Mouse (Mus musculus): Measurements from ENCODE around the gene Gpr25.

Gpr25 gene

DNA sequence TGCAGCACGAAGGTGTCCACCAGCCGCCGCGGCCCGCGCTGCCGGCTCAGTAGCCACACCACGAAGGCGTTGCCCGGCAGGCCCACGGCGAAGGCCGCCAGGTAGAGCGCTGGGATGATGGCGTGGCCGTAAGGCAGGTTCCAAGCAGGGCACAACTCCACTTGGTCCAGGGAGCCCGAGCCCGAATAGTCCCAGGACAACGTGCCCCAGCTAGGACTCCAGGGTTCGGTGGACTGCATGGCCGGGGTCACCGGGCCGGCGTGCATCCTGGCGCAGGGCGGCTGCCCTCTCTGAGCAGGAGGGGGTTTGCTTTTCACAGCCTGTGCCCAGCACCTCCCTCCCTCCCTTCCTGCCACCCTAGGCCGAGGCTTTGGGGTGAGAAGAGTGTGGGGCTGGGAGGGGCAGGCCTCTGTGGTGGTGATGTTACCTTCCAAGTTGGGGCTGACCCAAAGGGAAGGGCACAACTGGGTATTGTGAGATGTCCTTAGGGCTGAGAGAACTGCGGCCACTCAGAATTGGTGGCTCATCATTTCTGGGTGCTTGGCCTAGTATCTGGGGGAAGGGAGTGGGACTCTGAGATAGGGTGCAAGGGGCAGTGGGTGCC lies at the start of gene Gpr25:
TSS of gene Gpr25 (minus strand) at position 239 of the 604 bp plus-strand sequence.
- DNase-seq (ENCODE audit: low read depth, low spot score), result no peak

DNA sequence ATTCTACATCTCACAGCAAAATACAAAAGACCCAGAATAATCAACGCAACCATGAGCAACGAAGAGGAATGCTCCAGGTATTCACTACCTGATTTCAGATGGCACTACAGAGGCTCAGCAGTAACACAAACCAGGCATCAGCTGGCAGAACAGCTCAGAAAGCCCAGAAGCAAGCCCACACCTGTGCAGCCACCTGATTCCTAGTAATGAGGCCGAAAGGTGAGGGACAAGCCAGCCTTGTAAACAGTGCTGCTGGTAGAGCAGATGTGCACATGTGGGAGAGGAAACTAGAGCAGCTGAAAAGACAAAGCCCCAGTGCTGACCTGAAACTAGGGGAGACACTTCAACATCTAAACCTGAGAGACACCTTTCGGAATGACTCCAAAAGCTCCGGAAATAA lies 48.5 kb upstream of the Gpr25 start:
- no peak for DNase-seq (ENCODE audit: low read depth, low spot score)

DNA sequence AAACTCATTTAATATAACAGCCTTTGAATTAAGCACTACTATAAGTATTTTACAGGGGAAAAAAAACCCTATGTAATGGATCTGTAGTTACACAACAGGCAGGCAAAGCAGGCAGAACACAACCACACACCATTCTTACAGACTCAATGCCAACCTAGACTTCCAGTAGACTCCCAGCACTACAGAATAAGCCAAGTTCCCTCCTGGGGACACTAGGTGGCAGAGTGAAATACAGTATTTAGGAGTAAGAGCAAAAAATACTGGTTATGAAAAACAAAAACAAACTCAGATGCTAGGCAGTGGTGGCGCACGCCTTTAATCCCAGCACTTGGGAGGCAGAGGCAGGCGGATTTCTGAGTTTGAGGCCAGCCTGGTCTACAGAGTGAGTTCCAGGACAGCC lies 45.8 kb upstream of the Gpr25 start:
- DNase-seq (ENCODE audit: low read depth, low spot score), result peak; percentile 45

DNA sequence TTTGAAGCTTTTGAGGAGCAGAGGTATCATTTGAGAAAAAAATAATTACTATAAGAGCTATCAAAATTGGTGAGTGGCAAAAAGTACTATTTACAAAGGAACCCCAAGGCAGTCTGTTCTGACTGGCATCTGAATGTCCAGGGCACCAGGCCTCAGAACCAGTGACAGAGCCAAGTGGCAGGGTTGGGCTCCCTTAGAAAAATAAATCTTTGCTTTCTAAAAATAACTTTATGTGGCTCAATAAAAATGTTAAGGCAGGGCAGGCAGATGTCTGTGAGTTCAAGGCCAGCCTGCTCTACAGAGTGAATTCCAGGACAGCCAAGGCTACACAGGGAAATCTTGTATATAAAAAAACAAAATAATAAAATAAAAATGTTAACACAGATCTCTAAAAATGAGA lies 33.3 kb upstream of the Gpr25 start:
- DNase-seq (ENCODE audit: low read depth, low spot score), result no peak

DNA sequence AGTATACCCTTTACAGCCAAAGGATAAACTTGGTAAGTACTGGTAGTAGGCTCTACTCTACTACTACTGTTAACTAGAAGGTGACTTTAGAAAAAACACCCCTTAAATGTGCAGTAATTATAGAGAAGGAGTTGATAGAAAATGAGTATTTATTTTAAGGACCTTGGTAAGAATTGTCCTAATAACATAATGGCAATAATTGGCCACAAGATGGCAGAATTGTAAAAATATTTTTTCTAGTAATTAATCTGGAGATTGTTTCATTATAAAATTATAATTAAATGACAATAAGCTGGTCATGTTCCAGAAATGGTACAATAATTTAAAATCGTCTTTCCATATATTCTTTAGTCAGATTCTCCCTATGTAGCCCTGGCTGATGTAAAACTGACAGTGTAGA lies 29.1 kb upstream of the Gpr25 start:
- DNase-seq (ENCODE audit: low read depth, low spot score), result no peak

DNA sequence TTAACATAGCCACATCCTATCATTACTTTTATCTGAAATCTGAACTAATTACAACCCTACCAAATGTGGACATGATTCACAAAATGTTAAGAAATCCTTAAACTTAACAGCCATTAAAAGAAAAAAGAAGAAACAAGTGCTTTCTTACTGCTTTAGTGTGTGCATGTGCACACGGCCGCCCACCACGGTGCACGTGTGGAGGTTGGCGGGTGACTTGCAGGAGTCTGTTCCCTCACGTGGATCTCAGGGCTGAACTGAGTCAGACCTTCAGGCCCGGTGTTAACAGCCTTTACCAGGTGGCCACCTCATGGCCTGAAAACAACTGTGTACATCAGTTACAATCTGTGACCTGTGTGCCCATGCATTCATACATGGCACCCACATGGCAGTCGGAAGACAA lies 16.7 kb upstream of the Gpr25 start:
- no peak for DNase-seq (ENCODE audit: low read depth, low spot score)

DNA sequence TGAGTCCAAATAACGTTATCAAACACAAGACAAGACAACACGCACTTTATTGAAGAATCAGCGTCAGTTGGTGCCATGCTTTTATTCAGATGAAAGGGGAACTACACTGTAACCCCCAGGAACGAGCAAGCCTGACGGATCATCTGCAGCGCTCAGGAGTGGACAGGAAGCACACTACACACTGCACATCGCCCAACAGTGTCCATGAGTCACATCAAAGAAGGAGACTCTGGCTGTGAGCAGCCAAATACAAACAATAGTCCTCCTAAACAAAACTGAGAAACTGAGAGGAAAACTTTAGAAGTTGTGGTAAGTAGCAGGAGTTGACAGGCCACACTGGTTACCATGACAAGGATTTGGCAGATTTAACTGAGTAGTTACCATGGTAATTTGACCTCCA lies 7.6 kb upstream of the Gpr25 start:
- no peak for DNase-seq (ENCODE audit: low read depth, low spot score)

DNA sequence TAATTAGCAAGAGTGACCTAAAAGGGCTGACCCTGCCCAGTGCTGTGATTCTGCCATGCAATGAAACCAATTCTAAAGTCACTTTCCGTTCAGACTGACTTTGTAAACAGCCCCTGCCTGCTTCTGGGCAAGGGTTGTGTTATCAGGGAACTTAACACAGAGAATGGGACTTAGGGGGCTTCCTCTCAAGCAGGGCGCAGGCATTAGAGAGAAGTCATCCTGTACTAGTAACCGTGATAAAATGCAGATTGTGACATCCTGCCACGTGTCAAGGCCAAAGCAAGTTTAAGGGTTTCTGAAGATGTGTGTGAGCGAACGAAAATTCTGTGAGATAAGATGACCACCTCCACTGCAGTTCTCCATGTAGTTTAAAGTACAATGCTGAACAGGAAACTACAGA lies 5.5 kb upstream of the Gpr25 start:
- DNase-seq (ENCODE audit: low read depth, low spot score), result no peak

DNA sequence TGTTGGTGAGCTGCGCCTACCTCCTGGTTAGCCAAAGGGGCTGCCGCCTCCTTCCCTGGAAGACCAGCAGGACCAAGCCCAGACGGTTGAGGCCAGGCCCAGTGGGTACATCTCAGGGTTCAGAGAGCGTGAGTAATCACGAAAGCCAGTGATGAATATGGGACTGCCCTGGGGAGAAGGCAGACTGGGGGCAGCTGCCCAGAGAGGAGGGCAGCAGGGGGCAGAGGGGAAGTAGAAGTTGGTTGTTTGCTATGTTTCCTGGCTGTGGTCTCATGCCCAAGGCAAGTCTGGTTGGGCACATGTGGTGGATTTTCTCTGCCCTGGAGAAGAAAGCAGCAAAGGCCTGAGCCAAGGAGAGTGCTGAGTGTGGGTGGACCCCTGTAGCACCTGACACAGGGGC lies 2.7 kb upstream of the Gpr25 start:
- no peak for DNase-seq (ENCODE audit: low read depth, low spot score)

DNA sequence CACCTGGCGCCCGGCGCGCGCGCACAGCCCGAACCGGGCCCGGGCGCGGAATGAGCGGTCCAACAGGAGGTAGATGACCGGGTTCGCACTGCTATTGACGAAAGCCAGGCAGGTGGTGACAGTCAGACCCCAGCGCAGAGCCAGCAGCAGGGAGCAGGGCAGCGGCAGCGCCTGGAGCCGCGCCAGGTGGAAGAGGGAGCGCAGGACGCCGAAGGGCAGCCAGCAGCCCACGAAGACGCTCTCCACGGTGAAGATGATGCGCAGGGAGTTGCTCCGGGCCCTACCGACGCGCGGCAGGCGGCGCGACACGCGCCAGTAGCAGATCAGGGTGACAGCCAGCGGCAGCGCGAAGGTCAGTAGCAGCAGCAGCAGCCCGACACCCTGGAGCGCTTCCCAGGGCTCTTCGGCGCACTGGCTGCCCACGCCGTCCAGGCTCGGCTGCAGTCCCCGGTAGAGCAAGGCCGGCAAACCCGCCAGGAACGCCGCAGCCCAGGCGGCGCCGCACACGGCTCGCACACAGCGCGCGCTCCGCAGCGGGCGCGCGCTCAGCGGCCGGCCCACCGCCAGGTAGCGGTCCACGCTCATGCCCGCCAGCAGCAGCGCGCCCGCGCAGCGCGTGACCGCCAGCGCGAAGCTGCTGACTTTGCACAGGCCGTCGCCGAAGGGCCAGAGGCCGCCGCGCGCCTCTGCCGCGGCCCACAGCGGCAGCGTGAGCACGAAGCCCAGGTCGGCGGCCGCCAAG lies 609 bp downstream of the Gpr25 start:
- no peak for DNase-seq (ENCODE audit: low read depth, low spot score)

DNA sequence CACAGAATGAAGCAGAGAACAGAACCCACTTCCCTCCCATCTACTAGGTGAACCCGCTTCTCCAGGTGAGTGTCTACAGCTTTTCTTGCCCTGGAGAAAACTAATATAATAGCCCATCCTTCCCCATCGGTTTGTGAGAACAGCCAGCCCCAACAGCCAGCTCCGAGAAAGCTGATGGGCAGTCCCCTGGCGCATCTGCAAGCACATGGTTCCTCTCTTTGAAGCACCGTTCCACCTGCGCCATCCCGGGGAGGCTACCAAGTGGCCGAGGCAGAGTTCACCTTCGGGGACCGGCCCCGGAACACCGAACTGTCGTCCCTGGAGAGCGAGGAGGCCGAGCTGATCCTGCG lies 1.2 kb downstream of the Gpr25 start:
- no peak for DNase-seq (ENCODE audit: low read depth, low spot score)

DNA sequence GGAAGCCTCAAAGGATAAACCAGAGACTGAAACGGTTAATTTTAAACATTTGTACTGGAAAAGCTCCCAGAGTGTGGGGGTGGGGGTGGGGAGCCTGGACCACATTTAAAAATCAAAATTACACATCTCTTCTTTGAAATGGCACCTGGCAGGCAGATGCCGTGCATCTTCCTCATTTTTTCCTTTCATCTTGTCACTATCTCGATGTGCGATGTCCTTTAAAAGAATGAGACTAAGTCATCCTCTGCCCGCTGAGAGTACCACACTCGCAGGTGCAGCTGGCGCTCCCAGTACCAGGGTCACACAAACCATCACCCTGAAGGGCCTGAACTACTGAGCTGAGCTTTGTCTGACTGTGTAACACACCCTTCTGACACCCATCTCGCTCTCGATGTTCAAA lies 2.2 kb downstream of the Gpr25 start:
- peak; percentile 19 for DNase-seq (ENCODE audit: low read depth, low spot score)

DNA sequence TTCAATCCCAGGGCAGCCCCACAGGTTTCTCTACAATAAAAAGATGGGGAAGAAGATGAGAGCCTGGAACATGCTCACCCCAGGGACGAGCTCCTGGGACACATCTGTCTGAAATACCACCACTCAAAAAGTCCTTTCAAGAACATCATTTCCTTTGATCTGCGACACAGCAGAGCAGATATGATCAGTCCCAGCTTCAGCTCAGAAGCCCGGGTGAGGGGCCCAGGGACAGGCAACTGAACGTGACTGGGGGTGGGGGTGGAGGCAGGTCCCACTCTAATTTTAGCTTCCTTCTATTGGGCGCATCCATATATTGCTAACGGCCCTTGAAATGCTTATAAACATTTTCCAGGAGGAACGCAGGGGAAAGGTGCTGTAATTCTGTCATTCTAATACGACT lies 5.0 kb downstream of the Gpr25 start:
- no peak for DNase-seq (ENCODE audit: low read depth, low spot score)

DNA sequence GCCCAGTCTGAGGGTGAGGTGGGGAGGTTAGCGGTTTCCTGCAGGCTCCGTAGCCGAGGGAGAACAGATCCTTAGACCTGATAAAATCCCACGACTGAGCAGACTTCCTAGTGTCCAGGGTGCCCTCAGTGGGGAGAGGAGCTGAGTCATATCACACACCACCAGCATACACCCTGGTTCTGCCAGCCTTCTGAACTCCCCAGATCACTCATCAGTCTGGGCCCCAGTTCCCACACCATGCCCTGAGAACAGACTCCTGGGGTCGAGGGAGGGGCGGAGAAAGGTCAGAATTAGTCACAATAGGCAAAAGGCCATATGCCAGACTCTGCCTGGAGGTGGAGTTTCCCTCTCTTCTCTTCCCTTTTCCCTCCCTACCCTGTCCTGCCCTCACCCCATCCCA lies 5.5 kb downstream of the Gpr25 start:
- no peak for DNase-seq (ENCODE audit: low read depth, low spot score)

DNA sequence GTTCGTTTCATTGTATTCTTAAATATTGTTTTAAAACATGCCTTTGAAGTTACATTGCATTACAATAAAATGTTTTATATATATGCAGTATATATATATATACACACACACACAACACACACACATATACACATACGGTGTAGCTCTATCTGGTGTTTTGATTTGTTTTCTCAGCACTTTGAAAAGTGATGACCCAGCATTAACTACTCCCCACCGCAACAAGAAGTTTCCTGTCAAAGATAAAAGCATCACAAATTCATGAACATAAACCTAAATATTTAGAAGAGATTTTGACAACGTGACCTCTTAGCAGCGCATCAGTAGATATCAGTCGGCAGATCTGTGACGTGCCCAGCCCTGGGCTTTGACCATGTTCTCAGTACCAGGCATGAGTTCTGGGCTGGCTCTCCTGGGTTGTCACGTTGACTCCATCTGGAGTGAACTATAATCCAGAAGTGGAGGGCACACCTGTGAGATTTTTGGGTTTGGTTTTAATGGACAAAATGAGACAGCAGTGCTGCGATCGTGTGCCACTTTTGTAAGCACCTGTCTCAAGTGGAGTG lies 6.1 kb downstream of the Gpr25 start:
- no peak for DNase-seq (ENCODE audit: low read depth, low spot score)

DNA sequence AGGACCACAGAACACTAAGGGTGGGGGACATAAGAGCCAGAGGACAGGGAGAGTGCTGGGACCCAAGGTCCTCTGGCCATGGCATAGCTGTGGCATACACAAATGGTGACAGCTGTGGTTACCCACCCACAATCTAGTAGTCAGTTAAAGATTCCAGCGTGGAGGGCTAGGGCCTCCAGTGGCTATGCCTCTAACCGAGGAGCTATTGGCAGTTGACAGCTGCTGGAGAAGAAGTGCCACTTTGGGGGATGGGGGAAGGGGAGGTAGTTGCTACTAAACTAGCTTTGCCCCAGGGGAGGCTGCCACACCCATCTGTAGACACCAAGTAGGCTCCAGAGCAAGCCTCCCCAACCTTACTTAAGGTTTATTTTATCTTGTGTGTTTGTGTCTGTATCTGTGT lies 7.2 kb downstream of the Gpr25 start:
- DNase-seq (ENCODE audit: low read depth, low spot score), result no peak

DNA sequence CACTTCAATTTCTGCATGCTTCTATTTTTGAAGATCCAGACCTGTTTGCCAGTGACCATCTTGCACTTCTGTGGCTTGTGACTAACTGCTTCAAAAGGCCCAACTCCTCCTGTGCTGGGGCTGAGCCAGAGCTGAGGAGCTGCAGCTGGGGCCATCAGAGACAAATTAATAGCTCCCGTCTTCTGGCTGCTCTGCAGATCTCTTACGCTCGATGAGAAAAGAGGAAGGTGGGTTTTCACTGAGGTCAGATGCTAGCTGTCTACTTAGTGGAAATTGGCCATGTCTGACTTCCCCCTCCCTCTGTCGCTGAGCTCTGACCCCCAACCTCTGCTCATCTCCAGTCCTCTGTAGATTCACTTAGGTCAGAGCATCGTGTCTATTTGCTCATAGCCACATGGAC lies 11.0 kb downstream of the Gpr25 start:
- DNase-seq (ENCODE audit: low read depth, low spot score), result peak; percentile 70

DNA sequence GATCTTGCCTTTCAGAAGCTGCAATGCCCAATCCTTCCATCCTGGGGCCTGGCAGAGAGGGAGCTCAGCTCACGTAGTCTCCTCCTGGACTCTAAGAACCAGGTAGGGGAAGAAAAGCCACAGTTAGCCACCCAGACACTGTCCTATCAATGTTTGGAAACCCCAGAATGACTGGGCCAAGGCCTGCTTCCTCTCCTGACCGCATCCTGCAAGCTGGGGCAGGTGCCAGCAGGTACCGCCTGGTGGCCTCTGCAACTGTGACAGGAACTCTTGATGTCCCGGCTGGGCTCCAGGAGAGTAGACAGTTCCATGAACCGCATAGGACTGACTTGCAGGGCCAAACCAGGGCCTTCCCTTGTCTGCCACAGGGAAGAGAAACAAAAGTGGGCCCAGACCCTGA lies 13.3 kb downstream of the Gpr25 start:
- DNase-seq (ENCODE audit: low read depth, low spot score), result no peak

DNA sequence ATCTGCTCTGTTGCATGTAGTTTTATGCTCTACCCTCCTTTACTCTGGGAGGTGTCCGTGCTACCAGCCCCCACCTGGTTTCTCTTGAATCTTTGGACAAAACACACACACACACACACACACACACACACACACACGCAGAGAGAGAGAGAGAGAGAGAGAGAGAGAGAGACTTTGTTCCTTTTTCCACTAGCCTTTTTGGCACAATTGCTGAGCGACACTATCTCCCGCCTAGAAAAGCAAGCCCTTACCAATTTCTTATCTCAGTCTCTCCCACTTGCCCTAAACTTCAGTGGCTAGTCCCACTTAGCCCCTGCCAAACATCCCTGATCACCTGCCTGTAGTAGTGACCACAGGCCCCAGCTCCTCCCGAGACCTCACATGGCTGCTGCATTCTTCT lies 16.2 kb downstream of the Gpr25 start:
- no peak for DNase-seq (ENCODE audit: low read depth, low spot score)

DNA sequence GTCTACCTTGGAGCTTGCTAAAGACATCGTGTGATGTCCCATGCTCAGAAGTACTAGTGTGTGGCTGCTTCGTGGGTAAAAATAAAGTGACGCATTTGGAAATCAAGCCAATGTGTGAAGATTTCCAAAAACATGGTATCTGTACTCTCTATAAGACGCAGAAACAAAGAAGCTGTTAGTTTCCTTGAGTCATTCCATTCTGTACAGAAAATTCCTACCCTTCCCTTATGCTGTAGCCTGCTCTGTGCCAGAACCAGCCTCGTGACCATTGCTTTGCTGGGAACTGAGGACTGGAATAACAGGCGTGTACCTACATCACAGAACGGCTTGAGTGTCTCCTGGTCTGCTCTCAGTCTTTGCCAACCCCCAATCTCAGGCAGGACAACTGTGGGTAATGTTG lies 18.9 kb downstream of the Gpr25 start:
- no peak for DNase-seq (ENCODE audit: low read depth, low spot score)

DNA sequence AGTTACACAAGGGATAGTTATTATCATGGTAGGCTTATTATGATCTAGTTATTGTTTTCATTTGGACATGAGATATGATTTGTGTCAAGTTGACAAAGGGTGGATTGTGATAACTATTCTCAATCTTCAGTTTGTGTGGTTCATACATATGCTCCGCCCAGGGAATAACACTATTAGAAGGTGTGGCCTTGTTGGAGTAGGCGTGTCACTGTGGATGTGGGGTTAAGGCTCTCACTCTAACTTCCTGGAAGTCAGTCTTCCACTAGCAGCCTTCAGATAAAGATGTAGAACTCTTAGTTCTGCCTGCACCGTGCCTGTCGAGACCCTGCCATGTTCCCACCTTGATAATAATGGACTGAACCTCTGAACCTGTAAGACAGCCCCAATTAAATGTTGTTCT lies 22.2 kb downstream of the Gpr25 start:
- DNase-seq (ENCODE audit: low read depth, low spot score), result no peak

DNA sequence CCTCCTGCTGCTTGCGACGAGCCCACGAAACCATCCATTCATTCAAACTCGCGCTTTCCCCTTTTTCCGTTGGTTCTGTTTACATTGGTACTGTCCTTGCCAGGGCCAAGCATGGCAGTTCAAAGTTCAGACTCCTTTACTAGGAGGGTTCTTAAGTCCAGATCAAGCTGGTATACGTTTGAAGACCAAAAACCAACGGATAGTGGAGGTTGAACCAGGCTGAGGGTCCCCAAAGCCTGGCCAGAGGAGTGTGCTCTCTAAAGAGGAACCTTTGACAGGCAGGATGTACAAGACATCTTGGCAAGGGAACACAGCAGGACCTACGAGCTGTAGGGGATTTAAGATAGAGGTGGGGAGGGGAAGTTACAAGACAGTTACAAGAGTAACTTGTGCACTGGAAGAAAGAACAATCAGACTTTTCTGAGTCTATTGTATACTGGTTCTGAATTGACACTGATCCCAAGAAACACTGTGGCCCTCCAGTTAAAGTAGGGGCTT lies 26.0 kb downstream of the Gpr25 start:
- no peak for DNase-seq (ENCODE audit: low read depth, low spot score)

DNA sequence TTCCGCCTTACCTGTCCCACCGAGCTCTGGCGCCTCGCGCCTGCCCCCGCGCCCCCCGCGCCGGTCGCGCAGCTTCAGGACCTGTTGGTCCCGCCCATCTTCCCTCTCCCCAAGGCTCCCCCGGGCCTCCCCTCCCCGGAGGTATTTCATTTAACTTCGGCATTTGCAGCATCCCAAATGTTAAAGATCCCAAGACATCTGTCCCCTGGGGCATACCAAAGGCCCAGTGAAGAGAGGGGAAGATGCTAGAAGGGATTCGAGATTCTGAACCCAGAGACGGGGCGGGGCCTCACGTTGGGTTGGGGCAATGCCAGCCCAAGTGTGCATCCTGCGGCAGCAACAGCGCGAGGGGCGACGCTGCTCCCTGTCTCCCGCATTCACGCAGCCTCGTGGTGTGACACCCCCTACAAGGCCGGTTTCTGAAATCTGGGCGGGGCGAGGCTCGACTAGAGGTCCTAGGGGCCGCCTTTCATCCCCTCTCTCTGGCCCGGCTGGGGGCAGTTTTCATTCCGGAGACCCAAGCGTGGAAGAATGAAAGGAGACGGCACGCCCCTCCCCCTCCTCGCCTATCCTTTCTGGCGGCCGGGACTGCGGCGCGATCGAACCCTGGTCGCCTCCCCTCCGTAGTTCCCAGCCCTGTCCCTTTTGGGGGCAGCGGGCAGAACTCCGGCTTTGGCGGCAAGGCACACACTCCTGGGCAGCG lies 26.6 kb downstream of the Gpr25 start, which contains the start of gene Inava:
TSS of gene Inava (minus strand) at position 373 of the 703 bp plus-strand sequence.
- DNase-seq (ENCODE audit: low read depth, low spot score), result peak; percentile 83
